Mouse (Mus musculus): ENCODE measurements around the gene Irf2bp1. TPM values are rescaled to one million over a fixed set of nuclear protein-coding genes. Genes with fewer than 3 reads are reported as not detected.

The Irf2bp1 gene
- polyA plus RNA-seq (2016; fragmentation: Nextera tagmentation; extraction: Ambion mirVana) = 21.3 and 22.1 TPM in 2 replicates

DNA sequence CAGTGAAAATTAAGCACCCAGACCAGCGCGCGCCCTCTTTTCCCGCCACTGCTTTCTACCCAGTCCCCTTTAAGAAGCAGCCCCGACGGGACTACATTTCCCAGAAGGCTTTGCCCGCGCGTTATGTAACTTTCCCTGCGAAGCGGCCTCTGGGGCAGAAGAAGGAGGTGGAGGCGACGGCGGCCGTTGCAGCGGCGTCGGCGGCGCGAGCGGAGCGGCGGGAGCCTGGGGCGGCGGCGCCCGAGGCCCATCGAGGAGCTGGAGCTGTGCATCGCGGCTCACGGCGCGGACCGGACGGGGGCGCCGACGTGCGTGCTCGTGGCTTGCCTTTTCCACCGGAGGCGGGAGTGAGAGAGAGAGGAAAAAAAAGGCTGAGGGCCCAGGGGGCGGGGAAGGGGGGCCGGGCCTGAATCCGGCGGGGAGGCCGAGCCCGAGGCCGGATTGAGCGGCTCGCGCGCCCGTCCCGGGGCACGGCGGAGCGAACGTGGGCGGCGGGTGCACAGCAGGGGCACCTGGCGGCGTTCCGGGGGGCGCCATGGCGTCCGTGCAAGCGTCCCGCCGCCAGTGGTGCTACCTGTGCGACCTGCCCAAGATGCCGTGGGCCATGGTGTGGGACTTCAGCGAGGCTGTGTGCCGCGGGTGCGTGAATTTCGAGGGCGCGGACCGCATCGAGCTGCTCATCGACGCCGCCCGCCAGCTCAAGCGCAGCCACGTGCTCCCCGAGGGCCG lies at the start of gene Irf2bp1:
TSS of gene Irf2bp1 (plus strand) at position 143 of the 729 bp plus-strand sequence.
- H3K27ac ChIP-seq = peak within 1 kb of the TSS; percentile 95
- peaks cover 40% of the 10 kb centered on the region for H3K36me3 ChIP-seq (replicated peaks)
- H3K9me3 ChIP-seq = no peaks in the 10 kb centered on the region
- peaks cover 75% of the 10 kb centered on the region for H3K4me1 ChIP-seq
- no peaks in the 10 kb centered on the region for H3K27me3 ChIP-seq (ENCODE audit: poor library complexity, severe bottlenecking)
- under 1% methylated on average over 90 of the region's 90 CpGs for WGBS
- peak within 1 kb of the TSS; percentile 85 for H3K4me3 ChIP-seq
- DNase-seq (ENCODE audit: extremely low spot score, low spot score) = peak; percentile 94

DNA sequence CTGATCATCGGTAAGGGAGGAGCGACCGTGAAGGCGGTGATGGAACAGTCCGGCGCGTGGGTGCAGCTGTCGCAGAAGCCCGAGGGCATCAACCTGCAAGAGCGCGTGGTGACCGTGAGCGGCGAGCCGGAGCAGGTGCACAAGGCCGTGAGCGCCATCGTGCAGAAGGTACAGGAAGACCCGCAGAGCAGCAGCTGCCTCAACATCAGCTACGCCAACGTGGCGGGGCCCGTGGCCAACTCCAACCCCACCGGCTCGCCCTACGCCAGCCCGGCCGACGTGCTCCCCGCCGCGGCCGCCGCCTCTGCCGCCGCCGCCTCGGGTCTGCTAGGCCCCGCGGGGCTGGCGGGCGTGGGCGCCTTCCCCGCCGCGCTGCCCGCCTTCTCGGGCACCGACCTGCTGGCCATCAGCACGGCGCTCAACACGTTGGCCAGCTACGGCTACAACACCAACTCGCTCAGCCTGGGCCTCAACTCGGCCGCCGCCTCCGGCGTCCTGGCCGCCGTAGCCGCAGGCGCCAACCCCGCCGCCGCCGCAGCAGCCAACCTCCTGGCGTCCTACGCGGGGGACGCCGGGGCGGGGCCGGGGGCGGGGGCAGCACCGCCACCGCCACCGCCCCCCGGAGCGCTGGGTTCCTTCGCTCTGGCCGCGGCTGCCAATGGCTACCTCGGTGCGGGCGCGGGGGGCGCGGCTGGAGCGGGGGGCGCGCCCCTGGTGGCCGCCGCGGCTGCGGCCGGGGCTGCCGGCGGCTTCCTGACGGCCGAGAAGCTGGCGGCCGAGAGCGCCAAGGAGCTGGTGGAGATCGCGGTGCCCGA lies 46.1 kb upstream of the Irf2bp1 start:
- peak; percentile 54 for DNase-seq (ENCODE audit: extremely low spot score, low spot score)
- peak overlapping the region; percentile 67 for H3K4me3 ChIP-seq
- WGBS = under 1% methylated on average over 105 of the region's 107 CpGs
- H3K27ac ChIP-seq = peak overlapping the region; percentile 82
- H3K36me3 ChIP-seq (replicated peaks) = peaks cover 21% of the 10 kb centered on the region
- peaks cover 75% of the 10 kb centered on the region for H3K27me3 ChIP-seq (ENCODE audit: poor library complexity, severe bottlenecking)
- no peaks in the 10 kb centered on the region for H3K9me3 ChIP-seq
- peaks cover 52% of the 10 kb centered on the region for H3K4me1 ChIP-seq

DNA sequence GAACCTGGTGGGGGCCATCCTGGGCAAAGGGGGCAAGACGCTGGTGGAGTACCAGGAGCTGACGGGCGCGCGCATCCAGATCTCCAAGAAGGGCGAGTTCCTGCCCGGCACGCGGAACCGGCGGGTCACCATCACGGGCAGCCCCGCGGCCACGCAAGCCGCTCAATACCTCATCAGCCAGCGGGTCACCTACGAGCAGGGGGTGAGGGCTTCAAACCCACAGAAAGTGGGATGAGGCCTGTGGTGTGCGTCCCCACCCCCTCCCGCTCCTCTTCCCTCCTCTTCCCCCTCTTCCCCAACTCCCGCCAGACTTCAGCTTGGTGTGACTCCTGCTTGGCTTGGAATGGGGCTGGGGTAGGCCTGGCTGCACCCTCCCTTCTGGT lies 45.5 kb upstream of the Irf2bp1 start:
- Histone ChIP-seq H3K4me1 (peaks cover 58% of the 10 kb centered on the region), H3K27me3 (ENCODE audit: poor library complexity, severe bottlenecking) (peaks cover 81% of the 10 kb centered on the region), H3K36me3 (replicated peaks) (peaks cover 15% of the 10 kb centered on the region), H3K9me3 (no peaks in the 10 kb centered on the region), H3K4me3 (peak overlapping the region; percentile 67), H3K27ac (peak overlapping the region; percentile 82)
- peak; percentile 30 for DNase-seq (ENCODE audit: extremely low spot score, low spot score)
- under 1% methylated on average over 21 of the region's 21 CpGs for WGBS

DNA sequence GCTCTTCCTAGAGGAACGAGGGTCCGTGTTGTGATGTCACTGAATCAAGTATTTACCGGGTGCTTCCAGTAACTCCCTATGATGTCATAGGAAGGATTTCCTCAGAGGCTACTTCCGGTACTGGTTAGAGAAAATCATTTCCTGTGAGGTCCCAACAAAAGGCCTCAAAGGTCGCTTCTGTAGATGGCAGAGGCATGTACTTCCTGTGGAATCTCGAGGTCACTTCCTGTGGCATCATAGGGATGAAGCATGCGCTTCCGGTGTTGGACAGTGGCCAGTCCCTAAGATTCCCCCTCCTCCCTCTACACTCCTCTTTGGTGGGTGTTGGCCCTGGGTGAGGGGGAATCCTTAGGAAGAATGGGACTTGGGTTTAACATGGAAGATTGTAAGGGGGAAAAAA lies 44.4 kb upstream of the Irf2bp1 start:
- 67% methylated on average over 8 of the region's 8 CpGs for WGBS
- H3K27ac ChIP-seq = no peak overlapping the region
- no peak overlapping the region for H3K4me3 ChIP-seq
- DNase-seq (ENCODE audit: extremely low spot score, low spot score) = no peak
- H3K9me3 ChIP-seq = no peaks in the 10 kb centered on the region
- H3K27me3 ChIP-seq (ENCODE audit: poor library complexity, severe bottlenecking) = peaks cover 91% of the 10 kb centered on the region
- H3K36me3 ChIP-seq (replicated peaks) = peaks cover 9% of the 10 kb centered on the region
- H3K4me1 ChIP-seq = peaks cover 69% of the 10 kb centered on the region

DNA sequence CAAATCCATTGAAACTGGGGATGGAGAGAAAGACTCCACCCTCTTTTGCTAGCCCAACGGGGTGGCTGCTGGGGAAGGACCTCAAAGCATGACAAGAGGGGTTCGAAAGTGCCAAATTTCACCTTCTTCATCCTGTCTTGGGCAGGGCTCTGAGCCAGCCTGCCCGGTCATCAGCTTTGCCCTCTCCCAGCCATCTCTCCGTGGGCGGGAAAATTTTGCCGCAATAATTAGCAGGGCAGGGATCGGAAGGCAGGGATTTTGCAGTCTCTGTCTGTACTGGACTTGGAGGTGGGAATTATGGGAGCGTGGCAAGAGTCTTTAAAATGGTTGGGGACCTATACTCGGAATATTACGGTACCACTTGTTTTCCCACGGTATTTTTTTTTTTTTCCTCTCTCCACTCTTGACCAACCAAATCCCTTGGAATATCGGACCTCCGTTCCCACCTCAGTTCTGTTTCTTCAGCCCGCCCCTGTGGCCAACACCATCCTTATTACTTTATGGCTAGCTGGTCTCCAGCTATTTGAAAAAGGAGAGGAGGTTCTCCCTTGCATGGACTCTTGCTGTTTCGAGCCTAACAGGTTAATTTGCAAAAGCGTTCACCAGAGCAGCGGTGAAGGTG lies 41.6 kb upstream of the Irf2bp1 start:
- peak; percentile 47 for DNase-seq (ENCODE audit: extremely low spot score, low spot score)
- Histone ChIP-seq H3K4me3 (peak overlapping the region; percentile 55), H3K36me3 (replicated peaks) (no peaks in the 10 kb centered on the region), H3K4me1 (peaks cover 64% of the 10 kb centered on the region), H3K27ac (no peak overlapping the region), H3K27me3 (ENCODE audit: poor library complexity, severe bottlenecking) (peaks cover 90% of the 10 kb centered on the region), H3K9me3 (no peaks in the 10 kb centered on the region)
- WGBS = under 1% methylated on average over 17 of the region's 17 CpGs

DNA sequence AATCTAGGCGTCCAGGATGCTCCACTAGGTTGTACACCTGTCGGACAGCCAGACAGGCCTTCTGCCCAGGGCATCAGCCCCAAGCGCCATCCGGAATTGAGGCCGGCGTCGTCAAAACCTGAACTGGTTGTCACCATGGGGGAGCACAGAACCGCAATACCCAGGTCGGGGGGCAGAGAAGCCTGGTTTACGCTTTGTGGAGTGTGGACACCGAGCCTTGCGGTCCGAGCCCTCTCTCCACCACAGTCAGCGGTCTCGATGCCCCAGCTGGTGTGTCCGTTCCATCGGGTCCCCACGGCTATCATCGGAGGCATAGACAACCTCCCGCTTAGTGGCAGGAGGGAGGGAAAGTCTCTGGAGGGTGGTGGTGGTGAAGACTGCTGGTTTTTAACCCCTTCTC lies 41.0 kb upstream of the Irf2bp1 start:
- H3K27ac ChIP-seq = no peak overlapping the region
- H3K9me3 ChIP-seq = no peaks in the 10 kb centered on the region
- under 1% methylated on average over 20 of the region's 20 CpGs for WGBS
- DNase-seq (ENCODE audit: extremely low spot score, low spot score) = peak; percentile 38
- no peaks in the 10 kb centered on the region for H3K36me3 ChIP-seq (replicated peaks)
- H3K4me1 ChIP-seq = peaks cover 59% of the 10 kb centered on the region
- H3K4me3 ChIP-seq = peak overlapping the region; percentile 55
- peaks cover 85% of the 10 kb centered on the region for H3K27me3 ChIP-seq (ENCODE audit: poor library complexity, severe bottlenecking)

DNA sequence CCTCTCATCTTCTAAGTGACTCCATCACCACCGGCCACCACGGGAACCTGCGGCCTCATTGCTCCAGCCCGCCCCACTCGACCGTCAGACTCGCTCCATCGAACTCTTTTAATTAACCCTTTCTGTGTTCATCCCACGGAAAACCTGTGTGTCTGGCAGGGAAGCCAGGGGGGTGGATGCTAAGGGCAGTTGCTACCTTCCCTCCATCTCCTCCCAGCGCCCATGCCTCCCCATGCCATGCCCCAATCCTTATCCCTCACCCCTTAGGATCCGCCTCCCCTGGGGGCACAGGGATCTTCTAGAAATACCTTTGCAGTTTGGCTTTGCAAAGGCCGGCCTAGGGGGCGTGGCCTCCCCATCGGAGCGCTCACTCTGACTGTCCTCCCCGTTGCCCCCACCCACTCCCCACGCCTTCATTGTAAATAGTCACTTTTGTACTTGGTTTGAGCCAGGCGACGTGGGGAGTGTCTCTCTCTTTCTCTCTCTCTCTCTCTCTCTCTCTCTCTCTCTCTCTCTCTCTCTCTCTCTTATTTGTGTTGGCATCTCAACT lies 40.5 kb upstream of the Irf2bp1 start:
- H3K9me3 ChIP-seq = no peaks in the 10 kb centered on the region
- peak overlapping the region; percentile 55 for H3K4me3 ChIP-seq
- WGBS = under 1% methylated on average over 19 of the region's 19 CpGs
- DNase-seq (ENCODE audit: extremely low spot score, low spot score) = no peak
- H3K27ac ChIP-seq = no peak overlapping the region
- H3K27me3 ChIP-seq (ENCODE audit: poor library complexity, severe bottlenecking) = peaks cover 79% of the 10 kb centered on the region
- peaks cover 53% of the 10 kb centered on the region for H3K4me1 ChIP-seq
- no peaks in the 10 kb centered on the region for H3K36me3 ChIP-seq (replicated peaks)

DNA sequence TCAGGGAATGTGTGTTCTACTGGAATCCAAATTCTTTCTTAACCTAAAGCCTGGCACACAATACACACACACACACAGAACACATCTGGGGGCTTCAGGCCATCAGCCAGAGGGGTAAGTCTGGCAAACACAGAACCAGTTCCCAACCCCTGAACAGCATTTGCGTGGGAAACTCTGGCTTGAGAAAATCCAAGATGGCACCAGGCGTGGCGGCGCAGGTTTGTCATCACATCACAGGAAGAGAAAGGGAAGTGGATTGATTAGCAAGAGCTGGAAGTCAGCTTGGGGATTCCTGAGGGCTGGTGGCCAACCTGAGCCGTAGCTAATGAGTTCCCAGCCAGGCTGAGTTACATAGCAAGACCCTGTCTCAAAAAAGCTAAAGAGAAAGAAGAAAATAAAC lies 38.5 kb upstream of the Irf2bp1 start:
- DNase-seq (ENCODE audit: extremely low spot score, low spot score) = no peak
- Histone ChIP-seq H3K36me3 (replicated peaks) (no peaks in the 10 kb centered on the region), H3K4me3 (no peak overlapping the region), H3K4me1 (peaks cover 43% of the 10 kb centered on the region), H3K9me3 (no peaks in the 10 kb centered on the region), H3K27ac (no peak overlapping the region), H3K27me3 (ENCODE audit: poor library complexity, severe bottlenecking) (peaks cover 60% of the 10 kb centered on the region)
- WGBS = 79% methylated on average over 5 of the region's 5 CpGs

DNA sequence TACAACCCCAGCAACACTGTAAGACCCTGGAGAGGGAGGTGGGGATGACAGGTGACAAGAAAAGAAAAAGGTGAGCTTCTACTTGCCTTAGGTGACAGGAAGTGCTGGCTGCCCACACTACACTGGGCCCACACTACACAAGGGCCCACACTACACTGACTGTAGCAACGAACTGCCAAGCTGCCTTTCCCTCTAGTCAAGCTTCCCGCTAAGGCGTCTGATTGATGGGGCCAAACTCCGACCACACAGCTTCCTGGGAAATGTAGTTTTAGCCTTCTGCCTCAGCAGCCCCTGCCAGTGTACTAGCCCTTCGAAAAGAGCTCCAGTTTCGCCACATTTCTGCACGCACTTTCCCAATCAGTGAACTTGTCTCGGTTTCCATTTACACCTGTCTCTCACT lies 36.2 kb upstream of the Irf2bp1 start:
- DNase-seq (ENCODE audit: extremely low spot score, low spot score) = no peak
- Histone ChIP-seq H3K36me3 (replicated peaks) (no peaks in the 10 kb centered on the region), H3K9me3 (peaks cover 5% of the 10 kb centered on the region; the same call in 1 of the 2 replicates), H3K4me1 (peaks cover 22% of the 10 kb centered on the region), H3K27ac (no peak overlapping the region), H3K4me3 (no peak overlapping the region), H3K27me3 (ENCODE audit: poor library complexity, severe bottlenecking) (peaks cover 37% of the 10 kb centered on the region)
- WGBS = 11% methylated on average over 8 of the region's 8 CpGs

DNA sequence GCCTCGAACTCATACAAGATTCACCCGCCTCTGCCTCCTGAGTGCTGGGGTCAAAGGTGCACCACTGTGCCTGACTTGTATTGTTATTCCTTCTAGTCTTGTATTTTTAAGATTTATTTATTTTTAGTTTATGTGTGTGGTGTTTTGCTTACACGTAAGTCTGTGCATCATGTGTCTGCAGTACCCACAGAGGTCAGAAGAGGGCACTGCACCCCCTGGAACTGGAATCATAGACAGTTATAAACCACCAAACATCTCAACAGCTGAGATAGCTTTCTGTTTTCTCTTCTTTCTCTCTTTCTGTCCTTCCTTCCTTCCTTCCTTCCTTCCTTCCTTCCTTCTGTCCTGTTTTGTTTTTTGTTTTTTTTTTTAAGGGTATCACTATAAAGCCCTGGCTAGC lies 32.9 kb upstream of the Irf2bp1 start:
- Histone ChIP-seq H3K27ac (no peak overlapping the region), H3K36me3 (replicated peaks) (no peaks in the 10 kb centered on the region), H3K4me3 (no peak overlapping the region), H3K27me3 (ENCODE audit: poor library complexity, severe bottlenecking) (peaks cover 3% of the 10 kb centered on the region; the same call in 1 of the 2 replicates), H3K4me1 (no peaks in the 10 kb centered on the region), H3K9me3 (peaks cover 5% of the 10 kb centered on the region; the same call in 1 of the 2 replicates)
- DNase-seq (ENCODE audit: extremely low spot score, low spot score) = no peak
- WGBS = 85% methylated on average over 3 of the region's 3 CpGs

DNA sequence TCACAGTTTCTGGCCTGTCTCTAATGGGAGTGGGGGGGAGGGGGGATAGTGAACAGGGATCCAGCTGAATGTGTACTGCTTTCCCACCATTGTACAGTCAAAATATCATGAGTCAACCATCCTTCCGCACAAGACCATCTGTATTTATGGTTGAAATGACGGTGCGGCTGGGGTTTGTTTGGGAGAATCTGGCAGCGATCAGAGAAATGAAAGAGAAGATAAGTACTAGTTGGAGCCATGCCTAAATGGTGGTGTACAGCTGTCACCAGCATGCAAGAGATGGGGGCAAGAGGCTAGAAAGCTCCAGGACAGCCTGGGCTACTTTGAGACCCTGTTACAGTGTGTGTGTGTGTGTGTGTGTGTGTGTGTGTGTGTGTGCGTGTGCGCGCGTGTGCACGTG lies 25.5 kb upstream of the Irf2bp1 start:
- Histone ChIP-seq H3K4me1 (no peaks in the 10 kb centered on the region), H3K27ac (no peak overlapping the region), H3K27me3 (ENCODE audit: poor library complexity, severe bottlenecking) (no peaks in the 10 kb centered on the region), H3K36me3 (replicated peaks) (no peaks in the 10 kb centered on the region), H3K4me3 (no peak overlapping the region), H3K9me3 (no peaks in the 10 kb centered on the region)
- DNase-seq (ENCODE audit: extremely low spot score, low spot score) = no peak
- 90% methylated on average over 9 of the region's 9 CpGs for WGBS

DNA sequence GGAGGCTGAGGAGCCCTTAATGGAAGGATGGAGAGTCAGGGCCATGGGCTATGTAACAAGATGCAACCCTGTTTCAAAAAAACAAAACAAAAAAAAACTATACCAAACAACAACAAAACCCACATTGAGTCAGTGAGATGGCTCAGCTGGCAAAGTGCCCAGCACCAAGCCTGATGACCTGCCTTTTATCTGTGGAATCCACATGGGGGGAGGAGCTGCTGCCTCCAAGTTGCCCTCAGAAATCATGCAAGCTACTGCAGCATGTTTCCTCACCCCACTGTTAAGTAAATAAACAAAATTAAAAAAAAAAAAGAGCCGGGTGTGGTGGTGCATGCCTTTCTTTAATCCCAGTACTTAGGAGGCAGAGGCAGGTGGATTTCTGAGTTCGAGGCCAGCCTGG lies 17.3 kb upstream of the Irf2bp1 start:
- Histone ChIP-seq H3K4me3 (no peak overlapping the region), H3K36me3 (replicated peaks) (no peaks in the 10 kb centered on the region), H3K9me3 (no peaks in the 10 kb centered on the region), H3K27me3 (ENCODE audit: poor library complexity, severe bottlenecking) (peaks cover 22% of the 10 kb centered on the region), H3K27ac (no peak overlapping the region), H3K4me1 (peaks cover 16% of the 10 kb centered on the region)
- no peak for DNase-seq (ENCODE audit: extremely low spot score, low spot score)
- 75% methylated on average over 2 of the region's 2 CpGs for WGBS

Data from forebrain, embryonic 10.5 days (tissue).